Mouse (Mus musculus) forebrain, embryonic 14.5 days (tissue): ENCODE data around the gene Sh3pxd2a. TPM values are rescaled to one million over a fixed set of nuclear protein-coding genes. Genes with fewer than 3 reads are reported as not detected.

ENCODE experiments used
- ATAC-seq: fragments of 200-750 bp; cut with Nextera tagmentation; 2 replicates; pipeline ENCODE4 v1.8.0; 2017; ENCODE audit warnings: mild to moderate bottlenecking, moderate library complexity
- DNase-seq: peaks from one replicate; pipeline ENCODE4 v3.0.0-alpha.2; 2015; ENCODE audit warnings: low spot score
- H3K27ac ChIP-seq: fragments of 300-500 bp; sonication (generic); 2 replicates; pipeline ENCODE4 v1.5.1; 2014; ENCODE audit warnings: low read depth, mild to moderate bottlenecking, control low read depth, low read length, moderate library complexity
- H3K27me3 ChIP-seq: fragments of 300-500 bp; sonication (generic); replicated peaks from 2 replicates; pipeline ENCODE4 v1.6.1; 2014; ENCODE audit warnings: low read length, control low read depth, mixed read lengths; ENCODE audit not compliant: control insufficient read depth, insufficient read depth
- H3K36me3 ChIP-seq: fragments of 300-500 bp; sonication (generic); 2 replicates; pipeline ENCODE4 v1.6.1; 2014; ENCODE audit warnings: low read length, control low read depth; ENCODE audit not compliant: control insufficient read depth, insufficient read depth
- H3K4me1 ChIP-seq: fragments of 300-500 bp; sonication (generic); 2 replicates; pipeline ENCODE4 v1.6.1; 2014; ENCODE audit warnings: antibody characterized with exemption, low read length, control low read depth; ENCODE audit not compliant: control insufficient read depth, insufficient read depth
- H3K4me2 ChIP-seq: fragments of 300-500 bp; sonication (generic); 2 replicates; pipeline ENCODE4 v1.6.1; 2014; ENCODE audit warnings: mild to moderate bottlenecking, control low read depth, low read length
- H3K4me3 ChIP-seq: fragments of 300-500 bp; sonication (generic); 2 replicates; pipeline ENCODE4 v1.5.1; 2014; ENCODE audit warnings: low read depth, low read length, control low read depth
- H3K9ac ChIP-seq: fragments of 300-500 bp; sonication (generic); 2 replicates; pipeline ENCODE4 v1.6.1; 2014; ENCODE audit warnings: mild to moderate bottlenecking, low read length, control low read depth, moderate library complexity
- H3K9me3 ChIP-seq: fragments of 300-500 bp; sonication (generic); replicated peaks from 2 replicates; pipeline ENCODE4 v1.6.1; 2016; ENCODE audit warnings: low read length, control low read depth, mixed read lengths; ENCODE audit not compliant: control insufficient read depth
- WGBS: fragments of 180-500 bp; shearing (Covaris S2); extraction: QIAGEN DNeasy Blood & Tissue Kit; methylation state at CpG from one replicate; pipeline ENCODE4 v1.1.7; 2014; 5-methylcytosine and 5-hydroxymethylcytosine counted together
- polyA plus RNA-seq: library from polyadenylated mRNA; unstranded; fragments of >200 nt; fragmentation: Nextera tagmentation; extraction: Ambion mirVana; gene quantifications from 2 replicates; pipeline ENCODE4 v1.2.1, GENCODE M21; 2014

Sh3pxd2a gene
- polyA plus RNA-seq, 1 experiment from 2014 or later = 3.4 TPM

GRCm38 (mm10) chr19:47298100-47298499, 166.1 kb downstream of the Sh3pxd2a start:
- WGBS = 67% methylated on average over 11 of the region's 11 CpGs
- no peak for ATAC-seq
- H3K4me1 ChIP-seq = peaks cover 14% of the 10 kb centered on the region
- H3K4me3 ChIP-seq = no peak overlapping the region
- no peak for DNase-seq
- H3K27ac ChIP-seq = no peak overlapping the region
- no peak overlapping the region for H3K9ac ChIP-seq
- H3K9me3 ChIP-seq = no peaks in the 10 kb centered on the region
- no peaks in the 10 kb centered on the region for H3K36me3 ChIP-seq
- no peak overlapping the region for H3K4me2 ChIP-seq
- no peaks in the 10 kb centered on the region for H3K27me3 ChIP-seq

GRCm38 (mm10) chr19:47292451-47292951, 171.7 kb downstream of the Sh3pxd2a start:
- ATAC-seq (no peak), DNase-seq (no peak)
- 50% methylated on average over 7 of the region's 7 CpGs for WGBS
- H3K27me3 ChIP-seq = no peaks in the 10 kb centered on the region
- no peak overlapping the region for H3K4me2 ChIP-seq
- 0 out of 2 replicates have a peak, but pooled peaks cover 5% of the 10 kb centered on the region for H3K4me1 ChIP-seq
- no peak overlapping the region for H3K9ac ChIP-seq
- H3K9me3 ChIP-seq = no peaks in the 10 kb centered on the region
- H3K27ac ChIP-seq = no peak overlapping the region
- no peaks in the 10 kb centered on the region for H3K36me3 ChIP-seq
- H3K4me3 ChIP-seq = no peak overlapping the region

GRCm38 (mm10) chr19:47291307-47292080, 172.7 kb downstream of the Sh3pxd2a start:
- Histone ChIP-seq H3K36me3 (peaks cover 5% of the 10 kb centered on the region; the same call in 1 of the 2 replicates), H3K4me3 (no peak overlapping the region), H3K4me2 (no peak overlapping the region), H3K27ac (no peak overlapping the region), H3K9ac (no peak overlapping the region), H3K27me3 (no peaks in the 10 kb centered on the region), H3K4me1 (0 out of 2 replicates have a peak, but pooled peaks cover 5% of the 10 kb centered on the region), H3K9me3 (no peaks in the 10 kb centered on the region)
- 31% methylated on average over 7 of the region's 7 CpGs for WGBS
- DNase-seq (no peak), ATAC-seq (no peak)

- Histone ChIP-seq H3K27ac (no peak overlapping the region), H3K4me1 (0 out of 2 replicates have a peak, but pooled peaks cover 5% of the 10 kb centered on the region), H3K36me3 (peaks cover 21% of the 10 kb centered on the region; the same call in 1 of the 2 replicates), H3K9me3 (no peaks in the 10 kb centered on the region), H3K27me3 (no peaks in the 10 kb centered on the region), H3K4me2 (no peak overlapping the region), H3K9ac (no peak overlapping the region), H3K4me3 (no peak overlapping the region)
- WGBS = 85% methylated on average over 17 of the region's 17 CpGs
- ATAC-seq (no peak), DNase-seq (no peak)
These were observed 177.2 kb downstream of the Sh3pxd2a start for GRCm38 (mm10) chr19:47286886-47287450.

- no peaks in the 10 kb centered on the region for H3K4me1 ChIP-seq
- H3K4me3 ChIP-seq = no peak overlapping the region
- no peak overlapping the region for H3K9ac ChIP-seq
- peaks cover 21% of the 10 kb centered on the region; the same call in 1 of the 2 replicates for H3K36me3 ChIP-seq
- DNase-seq (no peak), ATAC-seq (no peak)
- H3K9me3 ChIP-seq = no peaks in the 10 kb centered on the region
- WGBS = 71% methylated on average over 6 of the region's 6 CpGs
- no peak overlapping the region for H3K27ac ChIP-seq
- no peaks in the 10 kb centered on the region for H3K27me3 ChIP-seq
- H3K4me2 ChIP-seq = no peak overlapping the region
These were observed 178.6 kb downstream of the Sh3pxd2a start for GRCm38 (mm10) chr19:47285581-47285980.

GRCm38 (mm10) chr19:47282688-47283215, 181.4 kb downstream of the Sh3pxd2a start:
- 94% methylated on average over 17 of the region's 17 CpGs for WGBS
- Histone ChIP-seq H3K9ac (no peak overlapping the region), H3K36me3 (peaks cover 21% of the 10 kb centered on the region; the same call in 1 of the 2 replicates), H3K9me3 (no peaks in the 10 kb centered on the region), H3K27me3 (no peaks in the 10 kb centered on the region), H3K4me2 (no peak overlapping the region), H3K4me1 (no peaks in the 10 kb centered on the region), H3K4me3 (no peak overlapping the region), H3K27ac (no peak overlapping the region)
- DNase-seq (no peak), ATAC-seq (no peak)

- Histone ChIP-seq H3K4me3 (no peak overlapping the region), H3K36me3 (peaks cover 21% of the 10 kb centered on the region; the same call in 1 of the 2 replicates), H3K9me3 (no peaks in the 10 kb centered on the region), H3K27me3 (no peaks in the 10 kb centered on the region), H3K27ac (no peak overlapping the region), H3K4me2 (no peak overlapping the region), H3K9ac (no peak overlapping the region), H3K4me1 (no peaks in the 10 kb centered on the region)
- 75% methylated on average over 6 of the region's 6 CpGs for WGBS
- DNase-seq (no peak), ATAC-seq (no peak)
These were observed 182.1 kb downstream of the Sh3pxd2a start for GRCm38 (mm10) chr19:47282050-47282454.

- no peaks in the 10 kb centered on the region for H3K4me1 ChIP-seq
- H3K27me3 ChIP-seq = no peaks in the 10 kb centered on the region
- no peak overlapping the region for H3K27ac ChIP-seq
- H3K9me3 ChIP-seq = no peaks in the 10 kb centered on the region
- no peak overlapping the region for H3K4me3 ChIP-seq
- DNase-seq = no peak
- H3K4me2 ChIP-seq = no peak overlapping the region
- no peak for ATAC-seq
- no peak overlapping the region for H3K9ac ChIP-seq
- peaks cover 10% of the 10 kb centered on the region; the same call in 1 of the 2 replicates for H3K36me3 ChIP-seq
- WGBS = 84% methylated on average over 9 of the region's 9 CpGs
These were observed 183.3 kb downstream of the Sh3pxd2a start for GRCm38 (mm10) chr19:47280894-47281293.
